Mouse (Mus musculus): ENCODE data around the gene Ctnnb1.
A peak's percentile ranks its signal among the peaks of the same experiment; 100 is the strongest.

Ctnnb1 gene

GRCm38 (mm10) chr9:120961969-120962700 is 33.1 kb downstream of the Ctnnb1 start:
- no peak for DNase-seq (ENCODE audit: low spot score)

- DNase-seq (ENCODE audit: low spot score) = no peak
These were observed 34.1 kb downstream of the Ctnnb1 start for GRCm38 (mm10) chr9:120963104-120963503.

- DNase-seq (ENCODE audit: low spot score) = no peak
These were observed 34.7 kb downstream of the Ctnnb1 start for GRCm38 (mm10) chr9:120963720-120964119.

GRCm38 (mm10) chr9:120964224-120964623 is 35.2 kb downstream of the Ctnnb1 start:
- no peak for DNase-seq (ENCODE audit: low spot score)

- DNase-seq (ENCODE audit: low spot score) = no peak
These were observed 36.0 kb downstream of the Ctnnb1 start for GRCm38 (mm10) chr9:120965007-120965406.

- no peak for DNase-seq (ENCODE audit: low spot score)
These were observed 44.1 kb downstream of the Ctnnb1 start for GRCm38 (mm10) chr9:120973026-120973515.

GRCm38 (mm10) chr9:120974209-120974608 is 45.2 kb downstream of the Ctnnb1 start:
- DNase-seq (ENCODE audit: low spot score) = no peak

GRCm38 (mm10) chr9:120976158-120976557 is 47.1 kb downstream of the Ctnnb1 start:
- DNase-seq (ENCODE audit: low spot score) = no peak

- no peak for DNase-seq (ENCODE audit: low spot score)
These were observed 47.8 kb downstream of the Ctnnb1 start for GRCm38 (mm10) chr9:120976856-120977255.

GRCm38 (mm10) chr9:120981777-120982176 is 52.8 kb downstream of the Ctnnb1 start:
- no peak for DNase-seq (ENCODE audit: low spot score)

- DNase-seq (ENCODE audit: low spot score) = no peak
These were observed 54.8 kb downstream of the Ctnnb1 start for GRCm38 (mm10) chr9:120983849-120984248.

- DNase-seq (ENCODE audit: low spot score) = no peak
These were observed 55.5 kb downstream of the Ctnnb1 start for GRCm38 (mm10) chr9:120984509-120984908.

- peak; percentile 69 for DNase-seq (ENCODE audit: low spot score)
These were observed 56.0 kb downstream of the Ctnnb1 start for GRCm38 (mm10) chr9:120985009-120985408.

- DNase-seq (ENCODE audit: low spot score) = peak; percentile 69
These were observed 56.5 kb downstream of the Ctnnb1 start for GRCm38 (mm10) chr9:120985524-120985923.

- DNase-seq (ENCODE audit: low spot score) = no peak
These were observed 57.2 kb downstream of the Ctnnb1 start for GRCm38 (mm10) chr9:120986255-120986654.

GRCm38 (mm10) chr9:120986994-120987393 is 58.0 kb downstream of the Ctnnb1 start:
- DNase-seq (ENCODE audit: low spot score) = no peak

GRCm38 (mm10) chr9:120988088-120988487 is 59.1 kb downstream of the Ctnnb1 start:
- DNase-seq (ENCODE audit: low spot score) = no peak

- DNase-seq (ENCODE audit: low spot score) = no peak
These were observed 61.0 kb downstream of the Ctnnb1 start for GRCm38 (mm10) chr9:120989806-120990700.

- DNase-seq (ENCODE audit: low spot score) = no peak
These were observed 62.8 kb downstream of the Ctnnb1 start for GRCm38 (mm10) chr9:120991801-120992200.

- no peak for DNase-seq (ENCODE audit: low spot score)
These were observed 64.0 kb downstream of the Ctnnb1 start for GRCm38 (mm10) chr9:120993004-120993403.

GRCm38 (mm10) chr9:120994223-120995155 is 65.5 kb downstream of the Ctnnb1 start:
- no peak for DNase-seq (ENCODE audit: low spot score)

- no peak for DNase-seq (ENCODE audit: low spot score)
These were observed 69.7 kb downstream of the Ctnnb1 start for GRCm38 (mm10) chr9:120998696-120999095.
